Mouse (Mus musculus): ENCODE measurements at regions not wholly inside any gene's neighbourhood (a gene's known extent, or its start where the extent isn't known, plus 50 kb on each side); places are given as distances from the start of the nearest gene placed in this dataset.

DNA sequence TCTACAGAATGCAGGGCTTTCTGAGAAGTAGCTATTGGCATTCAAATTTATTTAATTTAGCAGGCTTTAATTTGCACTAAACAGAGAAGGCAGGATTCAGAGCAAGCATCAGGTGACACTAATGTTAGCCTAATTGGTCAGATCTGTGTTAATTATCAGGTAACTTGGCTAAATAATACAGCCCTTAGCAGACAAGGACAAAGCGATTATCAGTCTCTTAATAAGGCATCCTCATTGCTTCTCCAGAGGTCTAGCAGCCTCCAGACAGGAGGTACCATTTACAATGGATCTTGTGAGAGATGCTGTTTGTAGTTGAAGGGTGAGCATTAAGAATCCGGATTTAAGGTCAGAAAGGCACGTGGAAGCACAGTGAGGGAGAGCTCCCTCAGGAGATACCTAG lies 253.7 kb upstream of the Fam92a start:
- DNase-seq (ENCODE audit: low read depth, low spot score) = no peak

DNA sequence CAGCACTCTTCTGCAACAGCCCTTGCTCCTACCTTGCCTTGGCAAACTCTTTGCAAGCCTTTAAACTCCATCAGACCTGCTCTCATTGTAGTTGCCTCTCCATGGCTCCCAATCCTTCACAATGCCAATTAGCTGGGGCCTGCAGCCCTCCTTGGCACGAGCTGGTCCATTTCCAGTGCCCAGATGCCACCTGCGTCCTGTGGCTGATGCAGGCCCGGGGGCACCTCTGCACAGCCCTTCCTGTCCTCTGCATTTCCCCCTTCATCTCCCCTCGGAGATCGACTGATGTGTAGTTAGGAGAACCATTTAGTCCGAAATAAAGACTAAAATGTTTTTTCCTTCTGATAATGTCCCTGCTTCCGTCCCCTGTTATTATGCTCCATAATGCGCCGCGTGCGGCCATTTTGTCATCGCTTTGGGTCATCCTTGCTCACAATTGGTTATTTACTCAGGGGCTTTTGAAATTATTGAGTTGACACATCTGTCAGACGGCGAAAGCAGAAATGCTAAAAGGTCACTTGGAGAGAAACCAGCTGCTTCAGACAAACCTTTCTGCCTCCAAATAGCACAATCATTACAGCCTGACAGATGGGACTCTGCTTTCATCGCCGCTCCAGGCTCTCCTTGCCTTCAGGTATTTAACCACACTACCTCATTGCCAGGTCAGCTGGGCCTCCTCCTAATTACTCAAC lies 250.0 kb upstream of the Fam92a start:
- no peak for DNase-seq (ENCODE audit: low read depth, low spot score)

DNA sequence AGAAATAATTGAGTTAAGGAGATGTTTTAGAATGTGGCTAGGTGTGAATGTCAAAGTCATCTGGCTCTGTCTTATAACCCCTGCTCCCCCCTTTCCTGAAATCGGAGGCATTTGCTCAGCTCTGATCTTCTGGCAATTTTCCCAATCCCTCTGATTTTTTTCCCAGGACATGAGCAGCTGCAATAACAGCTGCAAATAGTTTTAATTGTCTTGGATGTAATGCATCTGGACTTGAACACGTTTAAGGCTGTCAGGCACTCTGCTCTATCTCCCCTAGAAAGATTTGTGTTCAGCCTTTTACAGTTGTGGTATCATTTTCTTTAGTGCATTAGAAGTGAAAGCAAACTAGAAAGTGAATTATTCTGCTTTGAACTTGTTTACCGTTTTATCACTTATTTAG lies 246.3 kb upstream of the Fam92a start:
- DNase-seq (ENCODE audit: low read depth, low spot score) = peak; percentile 37

DNA sequence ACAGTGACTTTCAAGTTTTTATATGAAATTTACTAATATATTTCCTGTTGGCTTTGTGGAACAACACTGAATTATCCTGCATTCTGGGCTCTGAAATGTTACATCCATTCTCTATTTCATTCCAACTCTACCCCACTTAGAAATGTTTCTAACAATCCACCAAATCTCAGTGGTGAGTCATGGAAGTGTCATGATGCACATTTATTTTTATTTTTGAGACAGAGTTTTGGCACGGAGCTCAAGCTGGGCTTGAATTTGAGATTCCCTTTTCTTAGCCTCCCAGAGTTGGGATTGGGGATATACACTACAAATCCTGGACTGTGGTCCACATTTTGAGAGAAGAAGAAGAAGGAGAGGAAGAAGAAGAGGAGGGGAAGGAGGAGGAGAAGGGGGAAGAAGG lies 223.5 kb upstream of the Fam92a start:
- no peak for DNase-seq (ENCODE audit: low read depth, low spot score)

DNA sequence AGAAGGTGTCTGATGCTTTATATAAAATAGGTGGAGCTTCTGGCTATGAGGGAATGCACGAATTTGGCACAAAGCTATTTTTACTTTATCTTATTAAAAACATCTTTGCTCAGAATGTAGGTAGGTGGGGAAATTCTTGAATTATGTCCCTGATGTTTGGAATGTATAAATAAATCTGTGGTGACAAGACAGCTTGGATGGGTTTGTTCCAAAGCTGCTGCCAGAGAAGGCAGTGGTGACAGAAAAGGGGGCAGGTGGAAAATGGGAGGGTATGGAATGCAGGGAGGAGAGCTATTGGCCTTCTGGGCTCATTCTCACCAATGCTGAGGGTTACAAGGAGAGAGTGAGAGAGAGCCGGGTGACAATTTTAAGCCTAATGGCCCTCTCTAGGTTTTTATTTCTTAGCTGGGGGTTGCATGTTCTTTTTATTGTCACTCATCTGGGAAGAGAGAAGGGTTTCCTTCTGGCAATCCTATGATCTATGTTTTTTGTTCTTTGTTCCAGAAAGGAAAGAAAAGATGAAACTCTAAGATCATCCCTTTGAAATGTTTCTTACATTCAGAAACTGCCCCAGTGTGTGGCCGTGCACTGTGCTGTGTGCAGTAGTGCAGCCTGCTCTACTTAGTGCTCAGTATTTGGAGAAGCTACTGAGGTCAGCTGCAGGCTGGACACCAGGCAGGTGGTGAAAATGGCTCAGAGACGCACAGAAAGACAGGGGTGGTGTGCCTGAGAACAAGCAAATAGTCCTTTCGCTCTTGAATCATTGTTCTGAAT lies 205.2 kb upstream of the Fam92a start:
- DNase-seq (ENCODE audit: low read depth, low spot score) = no peak

DNA sequence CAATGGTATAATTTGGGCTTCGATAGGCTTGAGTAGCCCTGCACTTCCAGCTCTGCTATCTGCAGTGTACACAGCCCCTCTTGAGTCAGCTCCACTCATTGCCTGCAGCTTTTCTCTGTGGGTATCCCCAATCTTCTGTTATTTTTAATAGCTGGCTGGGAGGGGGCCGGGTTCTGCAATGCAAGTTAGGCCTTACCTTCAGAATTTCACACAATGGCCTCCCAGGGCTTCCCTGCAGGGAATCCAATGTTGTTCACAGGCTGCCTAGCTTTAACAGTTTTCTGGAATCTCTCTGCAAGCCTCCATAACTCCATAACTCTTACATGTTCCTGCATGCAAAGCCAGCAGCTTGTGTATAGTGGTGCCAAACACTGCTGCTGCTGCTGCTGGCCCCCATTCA lies 197.7 kb upstream of the Fam92a start:
- DNase-seq (ENCODE audit: low read depth, low spot score) = no peak

DNA sequence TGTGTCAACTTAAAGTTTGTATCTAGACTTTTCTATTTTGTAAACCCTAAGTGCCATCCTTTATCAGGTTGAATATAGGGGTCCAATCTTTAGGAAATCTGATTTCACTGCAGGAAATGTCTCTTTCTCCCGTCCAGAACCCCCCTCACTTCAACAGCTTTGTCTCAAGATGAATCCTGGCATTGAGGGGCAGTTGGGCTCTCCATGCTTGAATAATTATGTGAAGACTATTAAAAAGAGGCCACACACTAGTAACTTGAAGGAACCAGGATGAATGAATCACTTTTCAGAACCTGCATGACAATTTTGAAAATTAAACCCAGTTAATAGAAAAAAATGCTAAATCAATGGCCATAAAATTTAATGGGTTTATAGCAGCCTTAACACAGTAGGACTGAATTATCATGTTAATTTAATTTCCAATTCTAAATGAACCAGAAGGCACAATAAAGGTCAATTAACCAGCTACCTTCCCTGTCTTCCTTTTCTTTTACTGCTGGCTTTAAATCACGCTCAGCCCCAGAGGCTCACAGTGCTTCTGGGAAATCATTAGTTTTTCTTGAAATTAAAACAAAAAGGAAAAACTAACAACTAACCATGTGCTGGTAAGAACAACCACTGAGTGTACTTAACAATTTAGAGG lies 185.3 kb upstream of the Fam92a start:
- no peak for DNase-seq (ENCODE audit: low read depth, low spot score)

DNA sequence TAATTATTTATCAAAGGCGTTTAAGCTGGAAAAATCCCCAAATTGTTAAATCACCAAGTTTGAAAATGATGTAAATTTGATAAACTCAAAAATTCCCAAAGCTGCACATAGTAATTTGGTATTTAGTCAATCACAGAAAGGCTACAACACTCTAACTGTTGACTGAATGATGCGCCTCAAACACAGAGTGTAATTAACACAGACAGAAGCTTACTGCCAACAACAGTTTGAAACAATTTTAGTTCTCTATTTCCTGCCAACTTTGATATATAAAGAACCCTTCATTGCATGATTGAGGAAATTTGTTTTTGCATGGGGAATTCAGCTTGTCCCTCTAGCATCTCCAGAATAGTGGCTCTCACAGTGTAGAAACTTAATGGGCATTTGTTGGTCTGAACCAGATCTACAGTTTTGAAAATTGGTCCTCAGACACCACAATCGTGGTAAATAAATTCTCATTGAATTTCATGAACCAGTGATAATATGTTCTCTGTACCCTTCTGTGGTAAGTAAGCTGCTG lies 181.6 kb upstream of the Fam92a start:
- no peak for DNase-seq (ENCODE audit: low read depth, low spot score)

DNA sequence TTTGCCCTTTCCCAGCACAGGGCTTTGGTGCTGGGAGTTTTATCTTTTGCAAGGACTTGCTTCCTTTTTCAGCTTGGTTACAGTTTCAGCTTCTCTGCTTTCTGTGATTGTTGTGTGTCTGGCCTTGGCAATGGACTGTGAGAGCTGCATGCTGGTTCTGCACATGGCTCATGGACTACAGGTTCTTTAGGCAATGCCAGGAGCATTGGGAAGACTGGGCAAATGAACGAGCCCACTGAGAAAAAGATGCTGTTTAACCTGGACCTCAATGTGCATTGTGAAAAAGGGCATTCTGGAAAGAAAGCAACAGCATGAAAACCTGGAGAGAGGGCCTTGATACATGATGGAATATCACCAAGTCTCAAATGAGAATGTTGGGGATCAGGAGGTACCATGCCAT lies 167.4 kb upstream of the Fam92a start:
- DNase-seq (ENCODE audit: low read depth, low spot score) = no peak

DNA sequence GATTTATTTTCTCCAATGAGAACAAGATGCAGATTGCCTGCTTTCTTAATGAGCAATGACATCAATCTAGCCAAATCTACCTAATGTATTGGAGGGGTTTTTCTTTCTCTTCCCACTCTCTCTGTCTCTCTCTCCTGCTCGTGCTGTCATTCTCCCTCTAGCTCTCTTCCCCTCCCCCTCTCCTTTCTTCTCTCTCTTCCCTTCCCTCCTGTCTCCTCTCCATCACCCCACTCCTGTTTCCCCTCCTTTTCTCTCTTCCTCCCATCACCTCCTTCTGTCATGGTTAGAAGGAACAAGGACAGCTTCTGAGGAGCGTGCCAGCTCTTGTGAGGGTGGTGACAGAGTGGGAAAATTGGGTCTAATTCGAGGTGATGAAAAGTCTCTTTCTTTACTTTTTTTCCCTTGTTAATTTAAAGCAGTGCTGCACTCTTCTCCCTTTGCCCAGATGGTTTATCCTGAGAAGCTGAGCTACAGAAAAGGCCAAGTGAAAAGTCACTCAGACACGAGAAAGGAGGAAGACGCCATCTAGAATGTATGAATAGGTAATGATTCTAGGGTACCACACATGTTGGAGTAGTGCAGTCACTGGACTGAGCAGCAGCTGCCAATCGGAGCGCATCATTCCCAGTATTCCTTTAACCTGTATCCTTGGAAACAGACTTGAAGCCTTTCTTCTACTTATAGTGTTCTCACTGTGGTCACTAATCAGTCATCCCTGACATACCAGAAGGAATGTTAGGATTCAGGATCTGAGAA lies 163.2 kb upstream of the Fam92a start:
- no peak for DNase-seq (ENCODE audit: low read depth, low spot score)

DNA sequence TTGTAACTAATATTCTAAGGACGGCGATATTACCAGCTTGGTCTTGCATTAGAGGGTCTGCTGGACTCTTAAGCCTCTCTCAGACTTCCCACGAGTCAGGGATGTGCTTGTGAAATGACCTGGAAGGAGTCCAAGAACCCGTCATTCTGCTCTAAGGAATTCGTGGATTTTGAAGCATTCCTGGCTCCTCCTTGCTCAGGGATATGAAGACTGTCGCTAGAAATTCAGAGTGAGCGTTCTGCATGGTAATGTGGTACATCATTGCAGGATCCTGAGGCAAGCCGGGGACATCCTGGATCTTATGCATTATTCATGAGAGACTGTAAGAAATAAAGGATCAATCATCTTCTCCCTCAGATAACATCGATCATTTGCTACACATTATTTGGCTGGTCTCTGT lies 162.6 kb upstream of the Fam92a start:
- no peak for DNase-seq (ENCODE audit: low read depth, low spot score)

DNA sequence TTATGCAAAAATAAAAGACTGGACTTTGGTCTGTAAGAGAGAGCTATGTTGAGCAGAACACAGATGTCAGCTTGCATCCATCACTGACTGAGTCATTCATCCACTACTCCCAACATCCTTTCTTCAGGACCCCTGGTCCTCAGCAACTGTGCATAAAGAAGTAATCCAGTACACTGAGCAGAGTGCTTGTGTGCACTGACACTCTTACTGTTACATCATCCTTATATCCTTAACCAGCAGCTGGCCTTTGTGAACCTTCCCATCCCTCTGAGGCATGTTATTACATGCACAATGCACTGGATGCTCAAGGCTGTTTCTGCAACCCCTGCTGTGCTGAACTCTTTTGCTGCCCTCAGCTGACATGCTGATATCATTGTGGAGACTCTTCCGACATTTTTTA lies 144.2 kb upstream of the Fam92a start:
- no peak for DNase-seq (ENCODE audit: low read depth, low spot score)

DNA sequence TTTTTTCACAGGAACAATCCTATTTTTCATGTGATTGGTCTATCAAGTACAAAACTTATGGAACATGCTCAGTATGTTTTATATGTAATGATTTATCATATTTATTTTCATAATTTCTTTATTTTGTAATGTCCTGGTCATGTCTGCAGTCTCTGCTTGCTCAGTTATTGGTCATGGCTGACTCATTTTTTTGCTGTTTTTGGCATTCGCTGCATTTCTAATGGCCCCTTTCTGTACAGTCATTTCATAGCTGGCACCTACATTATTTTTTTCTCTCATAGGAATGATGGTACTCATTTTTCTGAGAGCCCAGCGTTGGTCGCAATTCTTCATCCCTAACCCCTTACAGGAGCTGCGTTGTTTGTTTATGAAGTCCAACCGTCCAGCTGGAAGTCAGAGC lies 136.5 kb upstream of the Fam92a start:
- DNase-seq (ENCODE audit: low read depth, low spot score) = no peak

DNA sequence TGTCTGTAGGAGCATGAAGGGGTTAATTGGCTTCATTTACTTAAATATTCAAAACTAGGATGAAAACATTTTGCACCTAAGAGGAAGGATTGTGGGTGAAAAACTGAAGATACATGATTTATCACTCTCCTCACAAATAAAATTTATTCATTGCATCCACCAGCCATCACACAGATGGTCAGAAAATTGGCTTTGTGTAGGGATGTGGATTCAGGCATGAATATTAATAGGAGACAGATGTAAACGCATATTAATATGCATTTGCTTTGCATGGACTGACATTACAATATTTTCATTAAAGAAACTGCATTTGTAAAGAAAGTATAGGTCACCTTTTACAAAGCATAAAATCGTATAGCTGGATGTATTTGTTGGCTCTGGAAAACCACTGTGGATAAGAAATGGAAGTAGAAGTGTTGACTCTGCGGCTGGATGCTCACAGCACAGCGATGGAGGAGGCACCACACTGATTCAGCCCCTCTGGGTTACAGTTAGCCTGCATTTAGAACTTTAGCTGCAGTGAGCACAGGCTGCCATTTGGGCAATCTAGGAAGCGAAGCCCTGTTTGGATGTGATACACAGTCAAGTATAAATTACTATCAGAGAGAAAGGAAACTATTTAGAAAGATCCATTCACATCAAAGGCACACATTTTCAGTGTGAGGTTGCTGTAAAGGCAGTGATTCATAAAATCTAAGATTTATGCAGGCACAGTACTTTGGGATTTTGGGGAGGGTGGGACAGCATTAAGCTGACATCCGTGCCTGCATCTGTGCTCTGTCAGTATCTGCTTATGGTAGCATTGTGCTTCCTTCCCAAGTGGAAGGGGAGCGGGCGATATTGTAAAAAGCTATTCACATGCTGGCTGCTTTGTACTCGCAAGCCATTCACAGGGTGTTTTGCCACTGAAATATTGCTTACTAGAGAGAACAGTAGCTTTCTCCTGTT lies 135.1 kb upstream of the Fam92a start:
- no peak for DNase-seq (ENCODE audit: low read depth, low spot score)

DNA sequence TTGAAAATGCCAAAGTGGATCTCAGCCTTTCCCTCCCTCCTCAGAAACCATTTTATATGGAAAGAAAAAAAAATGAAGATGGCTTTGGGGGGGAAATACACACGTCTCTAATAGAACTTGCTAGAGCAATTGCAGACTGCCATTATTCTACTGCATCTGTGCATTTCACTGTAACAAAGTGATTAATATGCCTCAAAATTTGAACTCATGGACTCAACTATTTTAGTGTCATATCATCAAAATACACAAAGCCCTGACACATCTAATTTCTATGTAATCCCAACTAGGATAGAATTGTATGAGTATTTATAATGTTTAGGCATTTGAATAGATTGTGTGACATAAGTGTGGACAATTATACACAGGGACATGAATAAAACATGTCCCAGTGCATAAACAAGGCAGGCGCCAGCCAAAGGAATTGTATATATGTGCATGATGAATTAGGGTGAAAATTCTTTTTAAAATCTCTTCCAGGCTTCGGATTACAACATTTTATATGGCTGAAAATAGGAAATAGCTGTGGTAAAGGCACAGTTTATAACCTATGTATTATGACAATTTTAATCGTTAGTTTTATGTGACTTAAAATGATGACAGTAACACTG lies 115.4 kb upstream of the Fam92a start:
- DNase-seq (ENCODE audit: low read depth, low spot score) = no peak

DNA sequence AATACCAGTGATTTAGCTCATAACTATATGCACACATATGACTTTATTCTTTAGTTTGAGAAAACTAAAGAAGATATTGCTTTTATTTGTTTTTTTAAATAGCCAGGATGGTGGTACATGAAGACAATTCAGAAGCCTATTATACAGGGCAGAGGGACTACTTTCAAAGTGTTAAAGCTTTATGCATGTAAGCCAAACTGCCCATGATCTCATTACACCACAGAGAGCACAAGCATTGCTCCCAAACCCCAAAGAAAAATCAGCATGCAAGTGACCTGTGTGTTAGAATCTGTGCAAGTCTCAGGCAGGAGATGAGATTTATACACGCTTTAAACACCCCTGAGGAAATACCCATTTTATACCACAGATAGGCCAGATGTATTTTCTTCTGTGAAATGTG lies 114.6 kb upstream of the Fam92a start:
- DNase-seq (ENCODE audit: low read depth, low spot score) = no peak

DNA sequence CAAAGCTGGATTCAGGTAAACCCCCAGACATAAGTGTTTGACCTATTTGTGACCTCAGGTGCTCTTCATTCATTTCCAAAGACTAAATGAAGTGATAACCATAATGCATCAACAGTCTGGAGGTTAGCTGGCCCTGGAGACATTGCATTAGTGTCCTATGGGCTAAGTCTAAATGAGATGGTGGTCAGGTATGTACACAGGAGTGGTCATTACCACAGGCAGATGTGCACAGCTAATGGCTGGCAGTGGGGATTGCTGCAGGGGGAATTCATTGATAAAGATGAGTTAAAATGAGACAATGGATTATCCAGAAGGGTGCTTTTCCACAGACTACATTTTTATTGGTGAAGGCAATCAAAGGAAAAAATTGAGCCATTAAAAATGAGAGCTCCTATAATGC lies 114.2 kb upstream of the Fam92a start:
- DNase-seq (ENCODE audit: low read depth, low spot score) = no peak

DNA sequence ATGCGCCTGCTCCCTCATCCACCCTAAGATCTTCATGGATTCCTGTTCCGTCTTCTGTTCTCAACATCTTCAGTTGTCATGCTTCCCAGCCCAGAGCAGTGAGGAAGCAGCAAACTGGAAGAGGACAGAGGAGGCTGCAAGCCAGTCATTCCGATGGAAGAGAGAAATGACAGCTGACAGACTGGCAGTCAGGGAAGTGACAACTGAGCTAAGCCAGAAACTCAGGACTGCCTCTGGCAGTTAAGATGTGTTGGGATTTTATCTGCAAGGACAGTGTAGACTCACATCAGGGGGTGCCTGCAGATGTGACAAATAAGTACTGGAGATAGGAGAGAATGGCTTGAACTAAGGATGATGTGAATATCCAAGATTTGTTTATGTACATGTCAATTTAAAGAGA lies 106.1 kb upstream of the Fam92a start:
- DNase-seq (ENCODE audit: low read depth, low spot score) = no peak

DNA sequence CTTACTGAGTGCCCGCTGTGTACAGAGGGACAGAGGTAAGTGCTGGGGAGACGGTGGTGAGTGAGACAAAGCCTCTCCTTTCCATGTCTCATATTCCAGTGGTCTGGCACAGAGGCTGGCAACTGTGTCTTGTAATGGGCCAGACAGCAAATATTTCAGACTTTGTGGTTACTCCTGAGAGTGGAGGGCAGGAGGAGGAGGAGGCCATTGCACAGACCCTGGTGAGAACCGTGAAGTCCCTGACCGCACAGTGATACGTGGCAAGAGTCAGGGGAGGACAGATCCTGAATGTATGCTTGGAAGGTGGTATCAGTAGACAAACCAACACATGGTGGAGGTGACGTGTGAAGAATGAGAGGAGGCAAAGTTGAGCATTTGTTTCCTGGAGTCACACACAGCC lies 101.6 kb upstream of the Fam92a start:
- DNase-seq (ENCODE audit: low read depth, low spot score) = no peak

DNA sequence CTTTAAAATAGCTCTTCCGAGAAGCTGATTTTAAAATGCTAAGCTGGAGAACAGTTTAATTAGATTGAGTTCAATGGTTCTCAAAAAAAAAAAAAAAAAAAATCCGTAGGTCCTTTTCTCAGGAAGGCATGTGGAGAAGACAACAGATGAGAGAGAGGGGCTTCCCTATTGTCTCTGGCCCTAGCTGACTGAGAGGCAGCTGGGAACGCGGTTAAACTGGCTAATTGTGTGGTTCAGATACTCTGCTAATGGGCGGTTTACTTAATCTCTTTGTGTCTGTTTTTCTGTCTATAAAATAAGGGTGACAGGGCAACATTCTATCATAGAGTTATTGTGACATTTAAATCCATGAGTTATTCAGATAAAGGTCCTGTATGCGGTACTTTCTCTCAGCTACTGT lies 101.1 kb upstream of the Fam92a start:
- no peak for DNase-seq (ENCODE audit: low read depth, low spot score)

DNA sequence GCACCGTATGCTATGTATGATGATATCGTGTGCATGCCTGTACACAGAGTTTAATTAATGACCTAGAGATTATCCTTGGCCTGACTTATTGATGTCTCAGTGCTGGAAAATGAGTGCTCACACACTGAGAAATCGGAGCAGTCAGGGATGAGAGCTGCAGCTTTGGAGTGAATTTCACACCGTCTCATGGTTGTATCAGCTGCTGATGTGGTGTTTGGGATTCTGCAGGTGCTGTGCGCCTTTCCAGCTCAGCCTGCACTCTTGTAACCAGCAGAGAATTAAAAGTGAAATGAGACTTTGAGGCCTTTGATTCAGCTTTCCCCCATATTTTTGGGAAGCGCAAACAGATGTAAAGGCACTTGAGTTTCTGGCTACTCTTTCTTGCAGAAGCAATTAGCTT lies 100.6 kb upstream of the Fam92a start:
- no peak for DNase-seq (ENCODE audit: low read depth, low spot score)

Measured in forelimb bud, embryonic 11.5 days (tissue).